Mouse (Mus musculus) stomach, embryonic 16.5 days (tissue): ENCODE measurements around the gene Gm28870. TPM values are rescaled to one million over a fixed set of nuclear protein-coding genes. Genes with fewer than 3 reads are reported as not detected.
"Not testable (repeated sequence)": the region's sequence is repeated elsewhere in the genome, so short reads cannot be mapped to it uniquely, and the experiment has no call there.

Experiments used
- ATAC-seq: fragments of 200-750 bp; cut with Nextera tagmentation; 2 replicates; pipeline ENCODE4 v1.8.0; 2017; ENCODE audit warnings: moderate number of reproducible peaks, moderate TSS enrichment; ENCODE audit not compliant: insufficient read depth, low FRiP score
- H3K27ac ChIP-seq: fragments of 300-500 bp; sonication (generic); 2 replicates; pipeline ENCODE4 v1.5.1; 2014; ENCODE audit warnings: low read length
- H3K27me3 ChIP-seq: fragments of 300-500 bp; sonication (generic); 2 replicates; pipeline ENCODE4 v1.6.1; 2014; ENCODE audit warnings: low read length, control low read depth, mixed read lengths; ENCODE audit not compliant: control insufficient read depth, insufficient read depth
- H3K36me3 ChIP-seq: fragments of 300-500 bp; sonication (generic); 2 replicates; pipeline ENCODE4 v1.6.1; 2014; ENCODE audit warnings: low read length; ENCODE audit not compliant: control insufficient read depth, insufficient read depth
- H3K4me1 ChIP-seq: fragments of 300-500 bp; sonication (generic); 2 replicates; pipeline ENCODE4 v1.6.1; 2014; ENCODE audit warnings: low read length, control low read depth, mixed read lengths; ENCODE audit not compliant: control insufficient read depth, insufficient read depth
- H3K4me2 ChIP-seq: fragments of 300-500 bp; sonication (generic); 2 replicates; pipeline ENCODE4 v1.6.1; 2014; ENCODE audit warnings: low read depth, low read length, mixed read lengths
- H3K4me3 ChIP-seq: fragments of 300-500 bp; sonication (generic); replicated peaks from 2 replicates; pipeline ENCODE4 v1.5.1; 2014; ENCODE audit warnings: mild to moderate bottlenecking, low read length
- H3K9ac ChIP-seq: fragments of 300-500 bp; sonication (generic); 2 replicates; pipeline ENCODE4 v1.6.1; 2014; ENCODE audit warnings: low read length
- H3K9me3 ChIP-seq: fragments of 300-500 bp; sonication (generic); replicated peaks from 2 replicates; pipeline ENCODE4 v1.6.1; 2016; ENCODE audit warnings: low read length, control low read depth; ENCODE audit not compliant: control insufficient read depth
- WGBS: fragments of 180-500 bp; shearing (Covaris S2); extraction: QIAGEN DNeasy Blood & Tissue Kit; methylation state at CpG from one replicate; pipeline ENCODE4 v1.1.7; 2014; 5-methylcytosine and 5-hydroxymethylcytosine counted together
- polyA plus RNA-seq: library from polyadenylated mRNA; unstranded; fragments of >200 nt; fragmentation: Nextera tagmentation; extraction: Ambion mirVana; gene quantifications from 2 replicates; pipeline ENCODE4 v1.2.1, GENCODE M21; 2015

Gene Gm28870
- not detected in 2 replicates for polyA plus RNA-seq

GRCm38 (mm10) chrY:50096976-50097375 lies at the start of gene Gm28870:
Gene Gm28870, plus strand, starts transcription at chrY:50097276.
- H3K9me3 ChIP-seq, H3K4me1 ChIP-seq, H3K27me3 ChIP-seq, ATAC-seq, H3K4me3 ChIP-seq, H3K36me3 ChIP-seq, H3K27ac ChIP-seq, H3K9ac ChIP-seq, H3K4me2 ChIP-seq: not testable (repeated sequence)
- WGBS, result no CpG with 5 or more reads among the region's 2 CpGs
